Mouse (Mus musculus) left cerebral cortex, postnatal 4 days (tissue): ENCODE data around the gene Pgc. TPM values are rescaled to one million over a fixed set of nuclear protein-coding genes. Genes with fewer than 3 reads are reported as not detected.

Source experiments
- DNase-seq: peaks from one replicate; pipeline ENCODE4 v3.0.0-alpha.2; 2022
- intact Hi-C: fragments of 180-260 bp; cut with DNase I; formaldehyde crosslinking; loops from one replicate; pipeline ENCODE4 v1.15.1; 2025
- total RNA-seq, 2 experiments: library from RNA; stranded (reverse); gene quantifications; 2 replicates each; pipeline ENCODE4 v1.2.3; 2021

The Pgc gene
- total RNA-seq, 2 experiments from 2014 or later, result not detected

GRCm38 (mm10) chr17:47777141-47777540 is 50.5 kb downstream of the Pgc start:
- DNase-seq, result no peak
- intact Hi-C loops, result no loop called here

DNA sequence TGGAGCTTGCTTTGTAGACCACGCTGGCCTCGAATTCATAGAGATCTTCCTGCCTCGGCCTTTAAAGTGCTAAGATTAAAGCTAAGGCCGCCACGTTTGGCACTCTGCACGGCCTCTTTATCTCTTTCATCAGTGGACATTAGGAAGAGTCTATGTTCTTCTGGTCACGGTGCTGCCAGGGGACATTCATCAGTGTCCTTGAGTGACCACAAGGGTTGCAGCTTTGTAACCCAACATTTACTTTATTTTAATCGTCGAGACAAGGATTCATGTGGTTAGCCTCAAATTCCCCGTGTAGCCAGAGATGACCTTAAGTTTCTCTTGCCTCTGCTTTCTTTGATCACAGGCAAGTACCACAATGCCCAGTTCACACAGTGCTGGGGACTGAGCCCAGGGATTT is 53.8 kb downstream of the Pgc start:
- intact Hi-C loops, result no loop called here

GRCm38 (mm10) chr17:47782486-47782885 is 55.8 kb downstream of the Pgc start:
- DNase-seq, result no peak
- intact Hi-C loops, result no loop called here

More for the DNA sequence above, 53.8 kb downstream of the Pgc start:
- no peak for DNase-seq

DNA sequence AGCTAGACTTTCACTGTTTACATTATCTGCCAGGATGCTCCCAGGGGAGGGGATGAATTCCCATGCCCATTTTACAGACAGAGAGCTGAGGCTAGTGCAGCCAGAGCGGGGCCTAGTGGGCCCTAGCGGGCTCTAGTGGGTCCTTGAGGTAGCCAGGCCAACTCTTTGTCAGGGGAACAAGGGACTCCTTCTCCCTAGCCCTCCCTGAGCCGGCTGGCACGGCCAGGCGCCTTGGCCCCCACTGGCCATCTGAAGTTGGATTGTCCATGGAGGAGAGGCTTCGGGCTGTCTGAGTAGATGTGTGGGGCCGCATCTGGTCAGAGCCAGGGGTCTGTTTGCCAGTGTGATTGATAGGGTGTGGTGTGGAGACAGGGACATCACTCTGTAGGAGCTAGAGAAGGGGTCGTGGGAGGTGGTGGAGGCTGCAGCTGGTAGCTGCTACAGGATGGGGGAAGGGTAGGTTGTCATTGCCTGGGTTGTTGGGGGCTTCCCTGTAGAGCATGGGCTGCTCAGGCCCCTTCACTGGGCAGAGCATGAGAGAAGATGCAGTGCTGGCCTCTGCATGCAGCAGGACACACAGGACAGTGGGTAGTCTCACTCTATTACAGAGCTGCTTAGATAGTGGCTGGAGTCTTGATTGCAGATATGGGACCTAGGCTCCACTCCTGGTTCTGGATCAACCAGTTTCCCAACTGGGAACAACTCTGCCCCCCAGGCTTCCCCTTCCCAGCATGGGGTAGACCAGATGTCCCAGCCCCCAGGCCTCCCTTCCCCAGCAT is 57.0 kb downstream of the Pgc start:
- intact Hi-C loops, result no loop called here
- DNase-seq, result no peak

Other genes with a start within 250 kb of the Pgc start
- 10 to 100 TPM; 12.7 to 15.5 TPM for gene Taf8, start 224.6 kb upstream of the Pgc start, total RNA-seq
- gene Ccnd3, start 221.8 kb upstream of the Pgc start, total RNA-seq, result 10 to 100 TPM; 30.1 to 36.2 TPM
- gene Bysl, start 115.3 kb upstream of the Pgc start, total RNA-seq, result 10 to 100 TPM; 28.6 TPM
- 10 to 100 TPM; 29.2 to 30.3 TPM for gene Med20, start 115.3 kb upstream of the Pgc start, total RNA-seq
- gene Gm20517, start 115.3 kb upstream of the Pgc start, total RNA-seq, result 1 to 10 TPM; 4.8 to 6.6 TPM
- 10 to 100 TPM; 23.3 to 26.2 TPM for gene Usp49, start 96.2 kb upstream of the Pgc start, total RNA-seq
- 100 to 1,000 TPM; 179 to 192 TPM for gene Tomm6, start 38.5 kb upstream of the Pgc start, total RNA-seq
- 10 to 100 TPM; 32.4 to 35.4 TPM for gene Frs3, start 37.8 kb upstream of the Pgc start, total RNA-seq
- 1 to 10 TPM; 3.6 to 7.4 TPM for gene Gm21981, start 32.4 kb upstream of the Pgc start, total RNA-seq
- gene Prickle4, start 32.1 kb upstream of the Pgc start, total RNA-seq, result 1 to 10 TPM; 2.4 to 6.8 TPM
- 1 to 10 TPM; 5.0 to 5.7 TPM for gene Tfeb, start 10.2 kb downstream of the Pgc start, total RNA-seq
- gene Mdfi, start 107.8 kb downstream of the Pgc start, total RNA-seq, result 1 to 10 TPM; 2.5 to 3.7 TPM
- gene Foxp4, start 197.8 kb downstream of the Pgc start, total RNA-seq, result 10 to 100 TPM; 78.3 to 89.0 TPM